Mouse (Mus musculus) limb, embryonic 13.5 days (tissue): ENCODE results near the gene Plac1. TPM values are rescaled to one million over a fixed set of nuclear protein-coding genes. Genes with fewer than 3 reads are reported as not detected.
"Not testable (repeated sequence)": the region's sequence is repeated elsewhere in the genome, so short reads cannot be mapped to it uniquely, and the experiment has no call there.

Experiments
- ATAC-seq: fragments of 200-750 bp; cut with Nextera tagmentation; 2 replicates; pipeline ENCODE4 v1.8.0; 2017; ENCODE audit warnings: low read depth, moderate number of reproducible peaks, moderate TSS enrichment; ENCODE audit not compliant: low FRiP score
- H3K27ac ChIP-seq: fragments of 300-500 bp; sonication (generic); 2 replicates; pipeline ENCODE4 v1.5.1; 2015; ENCODE audit warnings: inconsistent platforms, mild to moderate bottlenecking, moderate library complexity
- H3K27me3 ChIP-seq: fragments of 300-500 bp; sonication (generic); 2 replicates; pipeline ENCODE4 v1.6.1; 2015; ENCODE audit warnings: mild to moderate bottlenecking, inconsistent platforms
- H3K36me3 ChIP-seq: fragments of 300-500 bp; sonication (generic); 2 replicates; pipeline ENCODE4 v1.6.1; 2015; ENCODE audit warnings: inconsistent platforms, mild to moderate bottlenecking, moderate library complexity
- H3K4me1 ChIP-seq: fragments of 300-500 bp; sonication (generic); 2 replicates; pipeline ENCODE4 v1.6.1; 2015; ENCODE audit warnings: inconsistent platforms
- H3K4me2 ChIP-seq: fragments of 300-500 bp; sonication (generic); replicated peaks from 2 replicates; pipeline ENCODE4 v1.6.1; 2015; ENCODE audit warnings: inconsistent platforms, mild to moderate bottlenecking, moderate library complexity
- H3K4me3 ChIP-seq: fragments of 300-500 bp; sonication (generic); 2 replicates; pipeline ENCODE4 v1.5.1; 2015; ENCODE audit warnings: moderate library complexity, mild to moderate bottlenecking, inconsistent platforms
- H3K9ac ChIP-seq: fragments of 300-500 bp; sonication (generic); 2 replicates; pipeline ENCODE4 v1.6.1; 2015; ENCODE audit warnings: mild to moderate bottlenecking, inconsistent platforms
- H3K9me3 ChIP-seq: fragments of 300-500 bp; sonication (generic); 2 replicates; pipeline ENCODE4 v1.6.1; 2016; ENCODE audit warnings: inconsistent platforms
- WGBS: fragments of 180-500 bp; shearing (Covaris S2); methylation state at CpG from one replicate; pipeline ENCODE4 v1.1.7; 2015; 5-methylcytosine and 5-hydroxymethylcytosine counted together
- microRNA counts: library from miRNA; unstranded; fragments of <30 nt; microRNA quantifications from one replicate; lab custom pipeline; 2016
- microRNA-seq: library from miRNA; unstranded; fragments of <30 nt; microRNA quantifications from one replicate; pipeline ENCODE4, GENCODE M21; 2016
- polyA plus RNA-seq: library from polyadenylated mRNA; unstranded; fragments of >200 nt; fragmentation: Nextera tagmentation; extraction: Ambion mirVana; gene quantifications from 2 replicates; pipeline ENCODE4 v1.2.1, GENCODE M21; 2015

Plac1 gene
- polyA plus RNA-seq, 1 experiment from 2014 or later = 13.3 TPM

DNA sequence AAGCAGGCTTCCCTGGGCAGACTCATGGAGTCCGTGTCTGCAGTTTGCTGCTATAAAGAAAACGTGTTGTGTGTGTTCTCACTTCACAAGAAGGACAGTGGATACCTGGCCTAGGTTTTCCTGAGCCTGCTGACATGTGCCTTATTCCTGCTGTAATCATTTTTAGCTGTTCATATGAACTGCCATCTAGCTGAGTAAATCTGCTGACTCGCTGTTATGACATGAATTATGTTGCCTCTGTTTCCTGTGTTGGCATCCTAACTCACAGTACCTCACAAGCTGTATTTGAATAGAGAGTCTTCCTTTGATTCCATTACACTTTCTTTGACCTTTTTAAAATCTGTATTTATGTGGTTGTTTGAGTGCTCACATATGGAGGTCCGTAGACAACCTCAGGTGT lies 201.7 kb downstream of the Plac1 start:
- H3K4me1 ChIP-seq = peaks cover 6% of the 10 kb centered on the region; the same call in 1 of the 2 replicates
- H3K36me3 ChIP-seq = no peaks in the 10 kb centered on the region
- no peak overlapping the region for H3K9ac ChIP-seq
- H3K27me3 ChIP-seq = no peaks in the 10 kb centered on the region
- no peak for ATAC-seq
- no peak overlapping the region for H3K27ac ChIP-seq
- no peaks in the 10 kb centered on the region for H3K9me3 ChIP-seq
- WGBS = 82% methylated on average over 4 of the region's 4 CpGs
- H3K4me2 ChIP-seq = no peak overlapping the region
- H3K4me3 ChIP-seq = no peak overlapping the region

DNA sequence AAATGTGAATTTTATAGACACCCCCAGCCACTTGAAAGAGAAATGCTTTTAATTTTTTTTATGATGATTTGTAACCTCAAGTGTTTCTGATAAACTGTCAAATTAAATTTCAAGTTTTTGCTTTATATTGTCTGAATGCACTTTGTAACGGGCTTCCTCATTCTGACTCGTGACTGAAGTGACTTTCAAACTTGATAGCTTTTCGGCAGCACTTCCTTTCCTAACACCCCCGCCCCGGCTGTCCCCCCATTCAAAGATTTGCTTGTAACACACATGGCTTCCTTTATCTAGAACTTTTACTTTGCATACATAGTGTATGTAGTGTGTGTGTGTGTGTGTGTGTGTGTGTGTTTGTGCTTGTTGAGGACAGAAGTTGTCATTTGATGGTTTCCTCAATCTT lies 210.4 kb downstream of the Plac1 start:
- H3K27me3 ChIP-seq = no peaks in the 10 kb centered on the region
- no peak overlapping the region for H3K27ac ChIP-seq
- no peak for ATAC-seq
- no peak overlapping the region for H3K4me2 ChIP-seq
- H3K9ac ChIP-seq = no peak overlapping the region
- H3K4me3 ChIP-seq = no peak overlapping the region
- H3K4me1 ChIP-seq = no peaks in the 10 kb centered on the region
- WGBS = 49% methylated on average over 5 of the region's 5 CpGs
- H3K36me3 ChIP-seq = no peaks in the 10 kb centered on the region
- H3K9me3 ChIP-seq = no peaks in the 10 kb centered on the region

DNA sequence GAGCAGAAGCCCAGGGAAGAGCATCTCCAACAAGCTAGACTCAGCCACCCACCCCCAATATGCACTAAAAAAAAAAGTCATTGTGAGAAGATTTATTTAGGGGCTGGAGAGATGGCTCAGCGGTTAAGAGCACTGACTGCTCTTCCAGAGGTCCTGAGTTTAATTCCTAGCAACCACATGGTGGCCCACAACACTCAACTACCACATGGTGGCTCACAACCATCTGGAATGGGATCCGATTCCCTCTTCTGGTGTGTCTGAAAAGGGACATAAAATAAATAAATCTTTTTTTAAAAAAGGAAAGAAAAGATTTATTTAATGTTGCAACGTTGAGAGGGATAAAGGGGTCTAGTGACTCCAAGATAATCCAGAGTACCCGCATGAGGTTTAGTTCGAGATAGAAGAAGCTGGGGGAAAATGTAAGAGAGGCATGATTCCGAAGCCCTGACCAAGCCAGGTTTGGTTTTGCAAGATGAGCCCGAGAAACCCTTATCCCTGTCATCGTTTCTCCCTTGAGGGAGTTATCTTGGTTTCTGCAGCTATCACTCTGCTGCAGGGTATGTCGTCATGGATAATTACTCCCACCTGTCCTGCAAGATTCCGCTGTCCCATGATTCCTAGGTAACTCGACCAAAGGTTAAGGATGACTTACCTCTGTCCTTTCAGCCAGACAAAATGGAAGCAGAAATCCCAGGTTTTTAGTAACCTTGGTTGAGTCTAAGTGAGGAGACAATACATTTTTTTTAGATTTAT lies 214.3 kb downstream of the Plac1 start:
- no peaks in the 10 kb centered on the region for H3K27me3 ChIP-seq
- H3K27ac ChIP-seq = no peak overlapping the region
- no peaks in the 10 kb centered on the region for H3K36me3 ChIP-seq
- H3K9me3 ChIP-seq = no peaks in the 10 kb centered on the region
- no peak overlapping the region for H3K4me3 ChIP-seq
- ATAC-seq = no peak
- H3K9ac ChIP-seq = no peak overlapping the region
- WGBS = 52% methylated on average over 11 of the region's 11 CpGs
- no peak overlapping the region for H3K4me2 ChIP-seq
- no peaks in the 10 kb centered on the region for H3K4me1 ChIP-seq

- not testable (repeated sequence) for H3K4me1 ChIP-seq, H3K27ac ChIP-seq, ATAC-seq, H3K27me3 ChIP-seq, H3K4me3 ChIP-seq, H3K4me2 ChIP-seq, H3K36me3 ChIP-seq, H3K9me3 ChIP-seq, H3K9ac ChIP-seq
- 29% methylated on average over 3 of the region's 3 CpGs for WGBS
Measured at GRCm38 (mm10) chrX:53024268-53024667, 215.6 kb downstream of the Plac1 start.

GRCm38 (mm10) chrX:53023021-53023420 lies 216.9 kb downstream of the Plac1 start:
- Histone ChIP-seq H3K27me3 (no peaks in the 10 kb centered on the region), H3K9me3 (no peaks in the 10 kb centered on the region), H3K4me2 (no peak overlapping the region), H3K9ac (no peak overlapping the region), H3K27ac (no peak overlapping the region), H3K4me1 (peaks cover 4% of the 10 kb centered on the region; the same call in 1 of the 2 replicates), H3K4me3 (no peak overlapping the region), H3K36me3 (no peaks in the 10 kb centered on the region)
- no peak for ATAC-seq
- WGBS = 89% methylated on average over 2 of the region's 2 CpGs

MicroRNA genes within 50 kb of the gene (microRNA counts, 519-probe panel; counts per million panel counts)
- 4,999 counts per million, percentile 93 among the panel's probes with 10 or more counts for microRNA mmu-miR-322 (lab: Ali Mortazavi, UCI)
- 3,585 counts per million, percentile 66 among the panel's probes with 10 or more counts for microRNA mmu-miR-351 (lab: Ali Mortazavi, UCI)
- not detected for microRNA mmu-miR-450a-3p (lab: Ali Mortazavi, UCI)
- microRNA mmu-miR-450a-5p (lab: Ali Mortazavi, UCI) = 4,398 counts per million, percentile 84 among the panel's probes with 10 or more counts
- 3,250 counts per million, percentile 55 among the panel's probes with 10 or more counts for microRNA mmu-miR-450b-3p (lab: Ali Mortazavi, UCI)
- microRNA mmu-miR-450b-5p (lab: Ali Mortazavi, UCI) = 1,273 counts per million, percentile 12 among the panel's probes with 10 or more counts
- microRNA mmu-miR-503 (lab: Ali Mortazavi, UCI) = 3,539 counts per million, percentile 64 among the panel's probes with 10 or more counts
- 2,507 counts per million, percentile 36 among the panel's probes with 10 or more counts for microRNA mmu-miR-542-3p (lab: Ali Mortazavi, UCI)
- microRNA mmu-miR-542-5p (lab: Ali Mortazavi, UCI) = 3,328 counts per million, percentile 56 among the panel's probes with 10 or more counts

Small RNA genes within 50 kb of the gene (microRNA-seq; reads per million reads assigned to microRNA genes)
- gene Mir322 (77,152 reads per million, percentile 100 among the genes with 10 or more reads in this experiment), gene Mir351 (7,612 reads per million, percentile 93 among the genes with 10 or more reads in this experiment), gene Mir450-1 (38.7 reads per million, percentile 41 among the genes with 10 or more reads in this experiment), gene Mir450-2 (17.1 reads per million, percentile 33 among the genes with 10 or more reads in this experiment), gene Mir450b (377 reads per million, percentile 68 among the genes with 10 or more reads in this experiment), gene Mir503 (2,178 reads per million, percentile 83 among the genes with 10 or more reads in this experiment), gene Mir542 (1,447 reads per million, percentile 78 among the genes with 10 or more reads in this experiment)

Other genes with a start within 250 kb of the Plac1 start
- gene Fam122b, start 29.7 kb upstream of the Plac1 start, polyA plus RNA-seq = 11.3 and 11.7 TPM in 2 replicates
- gene Fam122c, start 33.3 kb upstream of the Plac1 start, polyA plus RNA-seq = not detected in 2 replicates
- gene Mospd1, start 130.4 kb upstream of the Plac1 start, polyA plus RNA-seq = 55.5 and 57.4 TPM in 2 replicates
- gene Etd, start 194.8 kb upstream of the Plac1 start, polyA plus RNA-seq = not detected in 2 replicates